Mouse (Mus musculus) liver, adult 2 months (tissue): Measurements from ENCODE around the gene Btbd8. TPM values are rescaled to one million over a fixed set of nuclear protein-coding genes. Genes with fewer than 3 reads are reported as not detected.

ENCODE experiments used
- DNase-seq: peaks from one replicate; pipeline ENCODE4 v3.0.0-alpha.2; 2011; ENCODE audit warnings: low read depth, low spot score; ENCODE audit errors: extremely low read depth
- H3K27ac ChIP-seq: fragments of 200-500 bp; replicated peaks from 2 replicates; pipeline ENCODE4 v1.5.1; 2012; ENCODE audit warnings: low read depth, mild to moderate bottlenecking, control low read depth, inconsistent platforms, low read length; ENCODE audit not compliant: insufficient read depth
- H3K27me3 ChIP-seq: fragments of 200-500 bp; 2 replicates; pipeline ENCODE4 v1.6.1; 2012; ENCODE audit warnings: mild to moderate bottlenecking, moderate library complexity, low read length, inconsistent platforms; ENCODE audit not compliant: control insufficient read depth, insufficient read depth
- H3K36me3 ChIP-seq: fragments of 200-500 bp; 2 replicates; pipeline ENCODE4 v1.6.1; 2012; ENCODE audit warnings: low read length, inconsistent platforms; ENCODE audit not compliant: control insufficient read depth, insufficient read depth
- H3K4me1 ChIP-seq: fragments of 200-500 bp; 2 replicates; pipeline ENCODE4 v1.6.1; 2011; ENCODE audit warnings: low read length; ENCODE audit not compliant: control insufficient read depth, insufficient read depth
- H3K4me3 ChIP-seq: fragments of 200-500 bp; 2 replicates; pipeline ENCODE4 v1.5.1; 2011; ENCODE audit warnings: low read depth, mild to moderate bottlenecking, control low read depth, low read length, moderate library complexity; ENCODE audit not compliant: insufficient read depth
- H3K79me2 ChIP-seq: fragments of 200-500 bp; 2 replicates; pipeline ENCODE4 v1.6.1; 2012; ENCODE audit warnings: inconsistent platforms, mild to moderate bottlenecking, low read length, moderate library complexity; ENCODE audit not compliant: control insufficient read depth, insufficient read depth
- H3K9ac ChIP-seq: fragments of 200-500 bp; 2 replicates; pipeline ENCODE4 v1.6.1; 2012; ENCODE audit warnings: low read depth, mild to moderate bottlenecking, control low read depth, inconsistent platforms, low read length
- CTCF ChIP-seq: fragments of 200-500 bp; IDR thresholded peaks from 2 replicates; pipeline ENCODE4 v1.5.1; 2011; ENCODE audit warnings: low read depth, low read length, control low read depth
- POLR2A ChIP-seq: fragments of 200-500 bp; IDR thresholded peaks from 2 replicates; pipeline ENCODE4 v1.6.1; 2011; ENCODE audit warnings: low read length, control low read depth; ENCODE audit not compliant: insufficient read depth; ENCODE audit errors: extremely low read depth
- WGBS: fragments of 180-500 bp; shearing (Covaris S2); methylation state at CpG from one replicate; pipeline ENCODE4 v1.1.7; 2018; 5-methylcytosine and 5-hydroxymethylcytosine counted together
- polyA plus RNA-seq: library from polyadenylated mRNA; depleted of rRNA; stranded (reverse); fragments of >200 nt; gene quantifications from 2 replicates; pipeline ENCODE4 v1.2.3, GENCODE M21; 2012
- total RNA-seq: library from RNA; depleted of rRNA; stranded (reverse); fragments of >200 nt; gene quantifications from 2 replicates; pipeline ENCODE4 v1.2.3, GENCODE M21; 2014

Gene Btbd8
- total and polyA plus RNA-seq, 2 experiments, result 0.33 to 3.4 TPM

- 89% methylated on average over 5 of the region's 5 CpGs for WGBS
- H3K27me3 ChIP-seq, result no peaks in the 10 kb centered on the region
Observed at GRCm38 (mm10) chr5:107499891-107500535, 62.2 kb downstream of the Btbd8 start.

GRCm38 (mm10) chr5:107500741-107501140 lies 62.9 kb downstream of the Btbd8 start:
- TF ChIP-seq POLR2A, result no peak
- no peak for TF ChIP-seq CTCF
- Histone ChIP-seq H3K79me2 (no peaks in the 10 kb centered on the region), H3K36me3 (peaks cover 8% of the 10 kb centered on the region; the same call in 1 of the 2 replicates), H3K27me3 (no peaks in the 10 kb centered on the region), H3K4me1 (no peaks in the 10 kb centered on the region), H3K4me3 (no peak overlapping the region), H3K27ac (no peak overlapping the region), H3K9ac (no peak overlapping the region)
- WGBS, result 88% methylated on average over 1 of the region's 1 CpGs
- no peak for DNase-seq

More at GRCm38 (mm10) chr5:107499891-107500535, 62.2 kb downstream of the Btbd8 start:
- H3K4me3 ChIP-seq, result no peak overlapping the region
- no peaks in the 10 kb centered on the region for H3K4me1 ChIP-seq
- H3K27ac ChIP-seq, result no peak overlapping the region
- no peaks in the 10 kb centered on the region for H3K79me2 ChIP-seq
- TF ChIP-seq CTCF, result no peak
- no peak for TF ChIP-seq POLR2A
- DNase-seq, result no peak
- H3K9ac ChIP-seq, result no peak overlapping the region
- H3K36me3 ChIP-seq, result peaks cover 7% of the 10 kb centered on the region; the same call in 1 of the 2 replicates

- Histone ChIP-seq H3K9ac (no peak within 1 kb of the TSS), H3K79me2 (no peaks in the 10 kb centered on the region), H3K36me3 (peaks cover 9% of the 10 kb centered on the region; the same call in 1 of the 2 replicates), H3K4me3 (no peak within 1 kb of the TSS), H3K27me3 (no peaks in the 10 kb centered on the region), H3K27ac (no peak within 1 kb of the TSS), H3K4me1 (no peaks in the 10 kb centered on the region)
- TF ChIP-seq POLR2A (no peak), CTCF (no peak)
- DNase-seq, result no peak
- 82% methylated on average over 4 of the region's 4 CpGs for WGBS
Observed at GRCm38 (mm10) chr5:107507321-107507720, 69.5 kb downstream of the Btbd8 start, which contains the start of gene Gm42669. Gene Gm42669 (plus strand): TSS chr5:107507621.

- H3K4me3 ChIP-seq, result no peak overlapping the region
- H3K27ac ChIP-seq, result no peak overlapping the region
- WGBS, result 95% methylated on average over 10 of the region's 10 CpGs
- H3K27me3 ChIP-seq, result no peaks in the 10 kb centered on the region
- no peaks in the 10 kb centered on the region for H3K79me2 ChIP-seq
- no peak overlapping the region for H3K9ac ChIP-seq
- no peaks in the 10 kb centered on the region for H3K4me1 ChIP-seq
- no peak for TF ChIP-seq POLR2A
- no peak for TF ChIP-seq CTCF
- DNase-seq, result no peak
- H3K36me3 ChIP-seq, result 0 out of 2 replicates have a peak, but pooled peaks cover 1% of the 10 kb centered on the region
Observed at GRCm38 (mm10) chr5:107510503-107510902, 72.7 kb downstream of the Btbd8 start.

GRCm38 (mm10) chr5:107511326-107511725 lies 73.5 kb downstream of the Btbd8 start:
- no peak for TF ChIP-seq POLR2A
- no peak for TF ChIP-seq CTCF
- Histone ChIP-seq H3K4me3 (no peak overlapping the region), H3K36me3 (0 out of 2 replicates have a peak, but pooled peaks cover 1% of the 10 kb centered on the region), H3K4me1 (no peaks in the 10 kb centered on the region), H3K9ac (no peak overlapping the region), H3K79me2 (no peaks in the 10 kb centered on the region), H3K27me3 (no peaks in the 10 kb centered on the region), H3K27ac (no peak overlapping the region)
- no peak for DNase-seq
- WGBS, result 72% methylated on average over 2 of the region's 2 CpGs

- H3K4me1 ChIP-seq, result no peaks in the 10 kb centered on the region
- H3K27ac ChIP-seq, result no peak overlapping the region
- TF ChIP-seq CTCF, result peak; percentile 78
- no peak for TF ChIP-seq POLR2A
- no peaks in the 10 kb centered on the region for H3K27me3 ChIP-seq
- 55% methylated on average over 7 of the region's 7 CpGs for WGBS
- no peaks in the 10 kb centered on the region for H3K79me2 ChIP-seq
- 0 out of 2 replicates have a peak, but pooled peaks cover 1% of the 10 kb centered on the region for H3K36me3 ChIP-seq
- H3K9ac ChIP-seq, result no peak overlapping the region
- DNase-seq, result peak; percentile 7
- no peak overlapping the region for H3K4me3 ChIP-seq
Observed at GRCm38 (mm10) chr5:107513583-107513982, 75.8 kb downstream of the Btbd8 start.
